Mouse (Mus musculus): ENCODE data around the gene Grin2d. TPM values are rescaled to one million over a fixed set of nuclear protein-coding genes. Genes with fewer than 3 reads are reported as not detected.

Gene Grin2d
- polyA plus RNA-seq, 1 experiment = 0.02 TPM

DNA sequence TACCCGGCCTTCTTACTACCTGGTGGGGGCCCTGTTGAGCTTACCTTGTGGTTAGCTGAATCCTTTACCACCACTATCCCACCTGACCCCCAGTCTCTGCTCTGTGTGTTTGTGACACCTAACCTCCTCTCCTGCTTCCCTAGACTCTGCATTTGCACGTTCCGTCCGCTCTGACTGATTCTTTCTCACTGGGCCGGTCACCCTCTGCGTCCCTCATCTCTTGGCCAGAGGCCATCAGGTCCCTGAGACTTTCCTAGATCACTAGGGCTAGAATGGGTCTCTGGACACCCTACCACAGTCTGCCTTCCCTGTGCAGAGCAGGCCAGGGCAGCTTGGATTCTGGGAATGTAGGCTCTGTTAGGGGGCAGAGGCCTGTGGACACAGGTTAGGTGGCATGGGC is 35.9 kb upstream of the Grin2d start:
- no peak for TF ChIP-seq GATA1 (IDR thresholded peaks at IDR 0.05; ENCODE audit: low read length)

DNA sequence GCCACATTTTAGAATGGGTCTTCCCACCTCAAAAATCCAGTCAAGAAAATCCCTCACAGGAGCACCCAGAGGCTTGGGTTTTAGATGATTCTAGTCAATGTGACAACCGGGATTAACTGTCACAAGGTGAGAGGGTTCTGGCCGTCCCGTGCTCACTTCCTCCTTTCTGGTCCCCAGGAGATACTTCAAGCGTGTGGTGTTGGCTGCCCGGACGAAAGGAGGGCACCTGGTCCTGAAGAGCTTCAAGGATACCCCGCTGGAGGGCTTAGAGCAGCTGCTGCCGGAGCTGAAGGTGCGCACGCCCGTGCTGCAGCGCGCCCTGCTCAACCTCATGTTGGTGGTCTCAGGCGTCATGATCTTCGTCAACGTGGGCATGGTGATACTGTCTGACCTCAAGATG is 31.0 kb upstream of the Grin2d start:
- no peak for TF ChIP-seq GATA1 (IDR thresholded peaks at IDR 0.05; ENCODE audit: low read length)

DNA sequence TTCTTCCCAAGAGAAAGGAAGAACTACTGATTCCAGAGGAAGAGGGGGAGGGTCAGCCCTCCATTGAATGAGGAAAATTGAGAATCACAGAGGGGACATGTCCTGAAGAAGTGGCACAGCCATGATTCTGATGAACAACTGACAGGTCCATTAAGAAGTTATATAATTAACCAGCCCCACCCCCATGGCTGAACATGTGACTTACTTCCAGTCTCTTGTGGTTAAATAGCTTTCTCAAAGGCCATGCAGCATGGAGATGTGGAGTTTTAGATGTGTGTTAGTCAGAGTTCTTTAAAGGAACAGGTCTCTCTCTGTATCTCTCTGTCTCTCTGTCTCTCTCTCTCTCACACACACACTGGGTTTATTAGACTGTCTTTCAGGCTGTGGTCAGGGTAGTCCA is 30.2 kb upstream of the Grin2d start:
- no peak for TF ChIP-seq GATA1 (IDR thresholded peaks at IDR 0.05; ENCODE audit: low read length)

DNA sequence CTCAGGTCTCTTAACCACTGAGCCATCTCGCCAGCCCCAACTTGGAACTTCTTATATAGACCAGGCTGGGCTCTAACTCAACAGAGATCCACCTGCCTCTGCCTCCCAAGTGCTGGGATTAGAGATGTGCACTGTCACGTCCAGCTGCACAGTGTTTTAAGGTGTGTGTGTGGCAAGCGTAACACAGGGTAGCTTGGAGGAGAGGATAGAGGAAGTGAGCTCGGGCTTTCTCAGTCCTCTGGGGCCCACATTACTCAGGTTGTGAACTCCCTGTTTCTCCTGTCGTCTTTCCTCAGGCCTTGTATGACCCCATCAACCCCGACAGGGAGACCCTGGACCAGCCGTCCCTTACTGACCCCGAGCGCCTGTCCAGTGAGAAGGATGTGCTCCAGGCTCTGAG is 28.4 kb upstream of the Grin2d start:
- TF ChIP-seq GATA1 (IDR thresholded peaks at IDR 0.05; ENCODE audit: low read length) = no peak

GRCm38 (mm10) chr7:45902481-45903002 is 24.4 kb upstream of the Grin2d start:
- no peak for TF ChIP-seq GATA1 (IDR thresholded peaks at IDR 0.05; ENCODE audit: low read length)

DNA sequence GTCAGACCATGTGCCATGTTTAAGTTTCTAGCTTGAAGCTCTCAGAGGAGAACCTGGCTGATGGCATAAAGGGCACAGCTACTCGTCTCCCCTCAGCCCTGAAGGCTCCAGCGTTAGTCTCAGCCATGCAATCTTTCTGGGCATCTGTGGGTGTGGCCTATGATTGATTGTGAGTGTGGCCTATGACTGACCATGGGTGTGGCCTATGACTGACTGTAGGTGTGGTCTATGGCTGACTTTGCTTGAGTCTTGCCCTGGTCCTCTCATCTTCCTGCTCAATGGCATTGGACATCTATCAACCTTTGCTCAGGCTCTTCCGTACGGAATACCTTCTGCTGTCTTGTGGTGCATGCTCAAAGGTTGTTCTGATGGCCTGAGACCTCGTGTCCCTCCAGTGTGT is 23.4 kb upstream of the Grin2d start:
- no peak for TF ChIP-seq GATA1 (IDR thresholded peaks at IDR 0.05; ENCODE audit: low read length)

DNA sequence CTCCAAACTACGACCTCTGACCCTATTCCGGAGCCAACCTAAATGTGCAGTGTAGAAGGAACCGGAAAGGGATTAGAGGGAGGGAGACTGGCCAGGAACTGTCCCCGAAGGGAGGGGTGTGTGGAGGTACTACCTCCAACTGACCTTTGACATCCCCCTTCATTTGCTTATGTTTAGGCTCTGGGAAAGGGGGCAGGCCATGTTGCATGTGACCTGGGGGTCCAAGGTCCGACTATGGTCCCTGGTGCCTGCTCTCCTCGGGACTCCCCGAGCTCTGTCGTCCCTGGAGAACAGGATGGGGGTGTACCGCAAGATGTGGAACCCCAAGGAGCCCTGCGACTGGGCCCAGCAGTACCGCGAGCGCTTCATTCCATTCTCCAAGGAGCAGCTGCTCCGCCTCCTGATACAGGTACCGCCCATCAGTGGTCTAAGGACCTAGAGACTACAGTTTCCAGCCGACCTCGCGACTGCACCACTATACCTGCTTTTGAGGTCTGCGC is 19.1 kb upstream of the Grin2d start:
- no peak for TF ChIP-seq GATA1 (IDR thresholded peaks at IDR 0.05; ENCODE audit: low read length)

GRCm38 (mm10) chr7:45896517-45897257 is 18.5 kb upstream of the Grin2d start, which contains the start of the genes Syngr4 and Tmem143:
Gene Syngr4 (minus strand): TSS chr7:45896714.
Gene Tmem143 (plus strand): TSS chr7:45896941.
- no peak for TF ChIP-seq GATA1 (IDR thresholded peaks at IDR 0.05; ENCODE audit: low read length)

DNA sequence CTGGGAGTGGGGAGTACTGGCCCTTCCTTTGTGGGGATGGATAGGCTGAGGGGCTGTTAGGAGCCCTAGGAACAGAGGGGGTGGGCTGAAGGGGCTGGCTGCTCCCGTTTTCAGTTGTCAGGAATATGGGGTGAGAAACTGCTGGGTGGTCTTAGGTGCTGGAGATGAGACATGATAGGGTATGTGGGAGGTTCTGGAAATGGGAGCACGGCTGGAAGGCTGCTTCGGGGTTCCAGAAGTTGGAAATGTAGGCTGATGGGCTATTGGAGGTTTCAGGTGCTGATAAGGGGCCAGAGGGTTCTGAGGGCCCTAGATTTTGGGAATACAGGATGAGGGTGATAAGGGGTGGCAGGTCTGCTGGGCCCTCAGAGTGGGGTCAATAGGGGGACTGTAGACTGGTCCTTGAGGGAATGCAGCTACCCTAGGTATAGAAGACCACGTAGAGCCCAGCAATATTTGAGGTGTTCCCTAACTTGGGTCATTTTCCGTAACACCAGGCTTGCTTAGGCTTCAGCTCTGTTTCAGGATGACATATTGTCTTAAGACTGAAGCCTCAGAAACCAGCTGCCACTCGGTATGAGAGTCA is 17.8 kb upstream of the Grin2d start:
- no peak for TF ChIP-seq GATA1 (IDR thresholded peaks at IDR 0.05; ENCODE audit: low read length)

GRCm38 (mm10) chr7:45892651-45893050 is 14.5 kb upstream of the Grin2d start:
- TF ChIP-seq GATA1 (IDR thresholded peaks at IDR 0.05; ENCODE audit: low read length) = no peak

GRCm38 (mm10) chr7:45887246-45887645 is 9.1 kb upstream of the Grin2d start:
- TF ChIP-seq GATA1 (IDR thresholded peaks at IDR 0.05; ENCODE audit: low read length) = no peak

DNA sequence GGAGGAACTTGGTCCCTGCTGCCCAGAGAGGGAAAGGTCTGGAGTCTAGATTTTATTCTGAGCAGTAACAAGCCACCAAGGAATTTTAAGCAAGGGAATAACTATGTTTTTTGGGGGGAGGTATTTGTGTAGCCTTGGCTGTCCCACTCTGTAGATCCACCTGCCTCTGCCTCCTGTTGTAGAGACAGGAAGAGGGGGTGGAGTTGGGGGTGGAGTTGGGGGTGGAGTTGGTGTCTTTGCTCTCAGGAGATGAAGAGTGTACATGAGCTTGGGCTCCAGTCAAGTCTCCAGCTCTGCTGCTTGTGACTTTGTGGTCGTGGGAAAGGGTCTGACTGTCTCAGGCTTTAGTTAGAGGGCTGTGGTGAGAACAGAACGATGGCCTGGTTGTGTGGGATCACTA is 2.8 kb upstream of the Grin2d start:
- TF ChIP-seq GATA1 (IDR thresholded peaks at IDR 0.05; ENCODE audit: low read length) = no peak

DNA sequence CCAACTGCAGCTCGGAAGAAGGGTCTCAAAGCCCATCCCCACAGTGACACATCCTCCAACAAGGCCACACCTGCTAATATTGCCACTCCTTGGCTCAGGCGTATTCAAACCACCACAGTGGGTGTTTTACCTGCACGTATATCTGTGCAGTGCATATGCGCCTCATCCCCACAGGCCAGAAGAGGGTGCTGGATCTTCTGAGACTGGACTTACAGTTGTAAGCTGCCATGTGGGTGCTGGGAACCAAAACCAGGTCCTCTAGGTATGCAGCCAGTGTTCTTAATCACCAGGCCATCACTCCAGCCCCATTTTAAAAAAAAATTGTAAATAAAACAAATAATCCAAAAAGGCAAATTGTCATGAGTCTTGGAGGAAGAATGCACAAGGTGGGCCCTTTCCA is 2.4 kb upstream of the Grin2d start:
- TF ChIP-seq GATA1 (IDR thresholded peaks at IDR 0.05; ENCODE audit: low read length) = no peak

GRCm38 (mm10) chr7:45876895-45877294 is 1.3 kb downstream of the Grin2d start:
- no peak for TF ChIP-seq GATA1 (IDR thresholded peaks at IDR 0.05; ENCODE audit: low read length)

DNA sequence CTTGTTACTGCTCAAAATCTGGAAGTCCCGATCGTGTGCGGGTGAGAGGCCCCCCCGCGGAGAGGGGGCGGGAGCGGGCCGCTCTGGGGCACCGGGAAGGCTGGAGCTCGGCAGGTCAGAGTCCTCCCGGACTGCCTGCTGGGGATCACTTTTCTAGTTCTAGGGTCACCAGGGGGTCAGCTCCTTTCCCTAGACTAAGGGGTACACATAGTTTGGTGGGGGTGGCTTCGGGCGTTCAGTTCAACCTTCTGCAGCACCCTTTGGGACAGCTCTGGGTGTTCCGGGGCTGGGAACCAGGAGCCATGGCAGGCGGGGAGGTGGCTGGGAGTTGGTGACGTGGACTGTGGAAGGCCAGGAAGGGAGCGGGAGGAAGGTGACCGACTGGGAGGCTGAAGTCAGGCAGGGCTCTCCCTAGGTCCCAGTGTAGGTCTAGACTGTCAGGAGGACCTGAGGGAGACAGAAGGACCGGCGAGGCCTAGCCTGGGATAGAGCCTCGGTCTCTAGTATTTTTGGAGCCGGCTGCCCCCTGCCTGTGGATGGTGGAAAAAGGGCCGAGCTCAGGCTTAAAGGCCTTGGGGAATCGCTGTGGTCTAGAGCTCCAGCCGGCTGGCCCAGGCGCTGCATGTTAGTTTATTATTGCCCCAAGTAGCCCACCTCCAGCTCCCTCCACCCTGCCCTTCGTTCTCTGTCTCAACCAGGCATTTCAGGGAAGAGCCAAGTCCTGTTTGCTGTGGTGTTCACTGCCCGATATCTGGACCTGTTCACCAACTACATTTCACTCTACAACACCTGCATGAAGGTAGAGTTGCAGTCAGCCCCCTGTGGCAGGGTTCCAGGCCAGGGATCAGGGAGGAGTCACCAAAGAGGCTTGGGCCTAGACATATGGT is 4.9 kb downstream of the Grin2d start:
- TF ChIP-seq GATA1 (IDR thresholded peaks at IDR 0.05; ENCODE audit: low read length) = no peak

GRCm38 (mm10) chr7:45872624-45873023 is 5.6 kb downstream of the Grin2d start, which contains the start of gene Kdelr1:
Gene Kdelr1 (plus strand): TSS chr7:45872772.
- TF ChIP-seq GATA1 (IDR thresholded peaks at IDR 0.05; ENCODE audit: low read length) = no peak

Data from G1E-ER4 (cell line).